Mouse (Mus musculus) erythroblast, embryonic 14.5 days (primary cell): ENCODE data around the gene Prkag2.

Experiments used
- GATA1 ChIP-seq: IDR thresholded peaks from 2 replicates; pipeline ENCODE4 v1.6.1; 2012; ENCODE audit warnings: low read length, inconsistent platforms, mixed read lengths
- TAL1 ChIP-seq: IDR thresholded peaks from 3 replicates; pipeline ENCODE4 v1.6.1; 2012; ENCODE audit warnings: low read length, inconsistent platforms, mixed read lengths

DNA sequence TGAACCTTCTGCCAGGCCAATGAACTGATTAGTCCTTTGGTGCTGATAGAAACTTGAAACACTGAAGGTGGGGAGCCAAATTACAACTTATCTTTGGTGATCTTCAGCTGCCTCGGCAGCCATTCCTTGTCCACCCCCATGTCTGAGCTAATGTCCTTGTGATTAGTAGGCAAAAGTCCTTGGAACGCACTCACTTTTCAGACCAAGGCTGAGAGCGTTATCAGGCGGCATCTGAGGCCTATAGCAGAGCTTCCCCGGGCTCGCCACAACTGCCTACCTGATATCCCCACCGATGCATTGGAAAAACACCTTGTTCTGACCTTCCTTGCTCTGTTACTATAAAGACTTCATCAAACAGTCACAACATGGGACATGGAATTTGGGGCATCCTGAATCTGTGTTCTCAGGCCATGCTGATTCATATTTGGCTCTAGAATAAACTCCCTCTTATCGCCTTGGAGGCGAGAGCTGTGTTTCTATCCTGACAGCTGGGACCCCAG, 20.6 kb downstream of the Prkag2 start:
- no peak for TF ChIP-seq GATA1
- no peak for TF ChIP-seq TAL1
